Mouse (Mus musculus): Measurements from ENCODE around the gene Gzmf. TPM values are rescaled to one million over a fixed set of nuclear protein-coding genes. Genes with fewer than 3 reads are reported as not detected.
"Not testable (repeated sequence)": the region's sequence is repeated elsewhere in the genome, so short reads cannot be mapped to it uniquely, and the experiment has no call there.

Gzmf gene
- total RNA-seq (2021), result not detected

- DNase-seq, result no peak
Measured at GRCm38 (mm10) chr14:56211317-56211716, at the start of gene Gzmf. Gzmf (minus strand) TSS chr14:56211417.

DNA sequence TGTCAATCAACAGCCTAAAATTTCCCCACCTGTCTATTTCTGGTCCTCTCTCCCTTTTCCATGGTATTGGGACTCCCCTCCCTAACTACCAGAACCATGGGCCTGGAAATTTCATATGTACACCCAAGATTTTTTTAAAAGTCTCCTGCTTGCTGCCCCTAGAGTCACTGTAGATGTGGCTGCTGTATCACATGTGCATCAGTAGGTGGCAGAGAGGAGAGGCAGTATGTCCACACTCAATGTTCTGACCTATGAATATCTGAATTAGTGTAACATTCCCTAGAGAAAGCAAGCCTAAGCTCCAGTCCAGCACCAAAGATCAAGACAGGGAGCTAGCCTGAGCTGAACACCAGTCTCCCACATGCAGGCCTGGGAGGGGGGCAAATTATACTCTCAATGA, 29.2 kb upstream of the Gzmf start:
- no peak for DNase-seq

- DNase-seq, result no peak
Measured at GRCm38 (mm10) chr14:56234556-56234955, 23.3 kb upstream of the Gzmf start, which contains the start of gene Gzmc. Gzmc (minus strand) TSS chr14:56234656.

DNA sequence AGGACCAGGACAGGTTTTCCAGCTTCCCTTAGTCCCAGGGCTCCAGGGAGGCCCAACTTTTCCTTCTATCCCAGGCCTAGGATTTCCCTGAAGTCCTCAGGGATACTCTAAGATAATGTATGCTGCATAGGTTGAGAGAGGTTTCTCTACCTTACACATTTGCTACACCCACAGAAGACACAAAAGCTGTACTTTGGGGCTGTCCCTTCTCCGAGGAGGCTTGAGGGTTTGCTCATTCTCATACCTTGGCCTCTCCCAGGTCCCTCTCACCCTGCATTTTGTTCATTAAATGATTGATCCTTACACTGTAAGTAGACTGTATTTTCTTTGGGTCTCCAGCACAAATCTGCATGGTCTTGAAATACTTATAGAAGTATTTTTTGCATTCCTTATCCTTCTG, 5.6 kb downstream of the Gzmf start:
- DNase-seq, result no peak

GRCm38 (mm10) chr14:56205021-56205420, 6.2 kb downstream of the Gzmf start:
- DNase-seq, result peak; percentile 45

- DNase-seq, result peak; percentile 72
Measured at GRCm38 (mm10) chr14:56203975-56204374, 7.2 kb downstream of the Gzmf start.

GRCm38 (mm10) chr14:56186946-56187345, 24.3 kb downstream of the Gzmf start:
- peak; percentile 9 for DNase-seq

GRCm38 (mm10) chr14:56186521-56186920, 24.7 kb downstream of the Gzmf start:
- DNase-seq, result no peak

DNA sequence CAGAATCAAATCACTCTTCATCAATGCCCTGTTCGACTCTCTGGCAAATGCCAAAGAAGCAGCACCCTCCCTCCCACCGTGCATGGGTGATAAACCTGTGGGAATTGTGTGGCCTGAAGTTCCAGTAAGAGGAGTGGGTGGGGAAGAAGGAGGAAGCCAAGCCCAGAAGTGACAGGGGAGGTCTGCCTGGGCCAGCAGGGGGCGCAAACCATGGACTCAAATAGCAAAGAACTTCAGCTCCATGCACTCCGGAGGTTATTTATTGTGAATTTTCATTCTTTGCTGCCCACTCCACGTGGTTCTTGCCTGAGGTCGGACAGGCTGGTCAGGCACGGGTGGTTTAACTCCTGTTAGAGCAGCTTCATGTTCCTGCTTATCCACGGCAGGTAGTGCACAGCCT, 33.6 kb downstream of the Gzmf start:
- DNase-seq, result peak; percentile 60

GRCm38 (mm10) chr14:56174499-56174898, 36.7 kb downstream of the Gzmf start, which contains the start of gene Gzmn:
Gzmn (minus strand) TSS chr14:56174599.
- DNase-seq, result no peak

DNA sequence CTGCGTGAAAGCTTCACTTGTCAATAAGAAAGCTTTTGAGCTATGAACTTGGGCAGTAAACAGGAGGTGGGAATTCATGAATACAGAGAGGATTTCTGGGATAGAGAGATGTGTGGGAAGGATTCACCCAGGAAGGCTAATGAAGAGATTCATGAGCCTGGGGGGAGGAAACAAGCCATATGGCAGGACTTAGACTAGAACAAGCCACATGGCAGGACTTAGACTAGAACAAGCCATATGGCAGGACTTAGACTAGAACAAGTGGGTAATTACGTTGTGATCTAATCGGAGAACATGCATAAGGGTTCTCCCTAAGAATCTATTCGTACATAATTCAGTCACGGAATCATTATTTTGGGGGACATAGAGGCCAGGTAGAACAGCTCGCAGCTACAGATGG, 37.8 kb downstream of the Gzmf start:
- DNase-seq, result no peak

- DNase-seq, result no peak
Measured at GRCm38 (mm10) chr14:56172744-56173143, 38.5 kb downstream of the Gzmf start.

DNA sequence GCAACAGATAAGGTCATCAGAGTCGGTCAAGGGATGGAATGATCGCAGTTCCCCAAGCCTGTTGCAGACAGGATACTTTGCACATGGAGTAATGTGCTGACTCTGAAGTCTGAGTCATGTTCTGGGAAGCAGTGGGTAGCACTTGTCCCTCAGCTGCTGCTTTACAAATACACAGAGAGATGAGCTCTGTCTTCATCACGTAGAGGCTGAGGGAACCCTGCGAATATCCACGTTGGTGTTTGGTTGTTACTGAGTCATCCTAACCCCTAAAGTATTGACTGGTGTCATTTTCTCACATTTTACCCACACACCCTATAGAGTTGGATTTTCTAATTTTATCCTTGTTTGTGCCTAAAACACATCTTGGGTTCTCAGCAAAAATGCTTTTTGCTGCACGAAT, 43.2 kb downstream of the Gzmf start:
- DNase-seq, result no peak

DNA sequence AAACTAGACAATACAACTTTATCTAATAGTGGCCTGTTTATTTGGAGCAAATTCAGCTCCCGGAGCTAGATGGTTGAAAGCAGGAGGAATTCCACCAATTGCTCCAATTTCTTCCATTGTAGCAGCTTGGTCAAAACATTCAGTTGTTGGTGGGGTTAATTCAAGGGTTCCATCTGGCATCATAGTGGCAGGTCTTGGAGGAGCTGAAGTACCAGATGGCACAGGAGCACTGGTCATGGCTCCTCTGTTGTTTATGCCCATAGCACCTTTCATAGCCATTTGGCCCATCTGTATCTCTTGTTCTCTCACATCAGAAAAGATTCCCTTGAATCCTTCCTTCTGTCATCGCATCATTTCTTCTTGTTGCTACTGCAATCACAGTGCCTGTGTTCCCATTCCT, 49.1 kb downstream of the Gzmf start:
- no peak for DNase-seq

- not testable (repeated sequence) for DNase-seq
Measured at GRCm38 (mm10) chr14:56159479-56159878, 51.7 kb downstream of the Gzmf start, which contains the start of gene Gzmg. Gzmg (minus strand) TSS chr14:56159579.

- DNase-seq, result no peak
Measured at GRCm38 (mm10) chr14:56155340-56155739, 55.9 kb downstream of the Gzmf start.

Other genes starting within 250 kb of the Gzmf start
- not detected for gene Mcpt1, start 193.4 kb downstream of the Gzmf start, total RNA-seq (2021)
- gene Mcpt9, start 180.9 kb downstream of the Gzmf start, total RNA-seq (2021), result not detected
- under 1 TPM; 0.43 TPM for gene Mcpt2, start 169.4 kb downstream of the Gzmf start, total RNA-seq (2021)
- 1 to 10 TPM; 3.0 to 3.8 TPM for gene Mcpt4, start 149.1 kb downstream of the Gzmf start, total RNA-seq (2021)
- not detected for gene Mcpt8, start 126.1 kb downstream of the Gzmf start, total RNA-seq (2021)
- not detected for gene Ctsg, start 108.8 kb downstream of the Gzmf start, total RNA-seq (2021)
- not detected for gene Gzme, start 90.8 kb downstream of the Gzmf start, total RNA-seq (2021)
- not detected for gene Gzmd, start 78.8 kb downstream of the Gzmf start, total RNA-seq (2021)
- gene Gzmg, start 51.8 kb downstream of the Gzmf start, total RNA-seq (2021), result not detected
- gene Gzmn, start 36.8 kb downstream of the Gzmf start, total RNA-seq (2021), result not detected
- not detected for gene Gzmc, start 23.2 kb upstream of the Gzmf start, total RNA-seq (2021)
- gene Gzmb, start 50.8 kb upstream of the Gzmf start, total RNA-seq (2021), result not detected
- not detected for gene Atp12a, start 153.7 kb upstream of the Gzmf start, total RNA-seq (2021)
- gene Rnf17, start 191.2 kb upstream of the Gzmf start, total RNA-seq (2021), result 1 to 10 TPM; 1.6 TPM